Mouse (Mus musculus) midbrain, embryonic 16.5 days (tissue): Measurements from ENCODE around the gene 9530053A07Rik. TPM values are rescaled to one million over a fixed set of nuclear protein-coding genes. Genes with fewer than 3 reads are reported as not detected.
"Not testable (repeated sequence)": the region's sequence is repeated elsewhere in the genome, so short reads cannot be mapped to it uniquely, and the experiment has no call there.

Experiments used
- ATAC-seq: fragments of 200-750 bp; cut with Nextera tagmentation; 2 replicates; pipeline ENCODE4 v1.8.0; 2017; ENCODE audit warnings: moderate TSS enrichment
- H3K27ac ChIP-seq: fragments of 300-500 bp; sonication (generic); 2 replicates; pipeline ENCODE4 v1.5.1; 2014; ENCODE audit warnings: mild to moderate bottlenecking, low read length, mixed read lengths
- H3K27me3 ChIP-seq: fragments of 300-500 bp; sonication (generic); 2 replicates; pipeline ENCODE4 v1.6.1; 2014; ENCODE audit warnings: low read depth, low read length, mixed read lengths; ENCODE audit not compliant: control insufficient read depth, insufficient read depth
- H3K36me3 ChIP-seq: fragments of 300-500 bp; sonication (generic); 2 replicates; pipeline ENCODE4 v1.6.1; 2014; ENCODE audit warnings: mild to moderate bottlenecking, low read length, moderate library complexity, mixed read lengths; ENCODE audit not compliant: control insufficient read depth, insufficient read depth
- H3K4me1 ChIP-seq: fragments of 300-500 bp; sonication (generic); 2 replicates; pipeline ENCODE4 v1.6.1; 2014; ENCODE audit warnings: mild to moderate bottlenecking, low read length, mixed read lengths; ENCODE audit not compliant: control insufficient read depth, insufficient read depth
- H3K4me2 ChIP-seq: fragments of 300-500 bp; sonication (generic); 2 replicates; pipeline ENCODE4 v1.6.1; 2014; ENCODE audit warnings: mild to moderate bottlenecking, low read length, mixed read lengths
- H3K4me3 ChIP-seq: fragments of 300-500 bp; sonication (generic); 2 replicates; pipeline ENCODE4 v1.5.1; 2014; ENCODE audit warnings: low read depth, mild to moderate bottlenecking, low read length, moderate library complexity, mixed read lengths
- H3K9ac ChIP-seq: fragments of 300-500 bp; sonication (generic); 2 replicates; pipeline ENCODE4 v1.6.1; 2014; ENCODE audit warnings: low read depth, low read length, mixed read lengths
- H3K9me3 ChIP-seq: fragments of 300-500 bp; sonication (generic); replicated peaks from 2 replicates; pipeline ENCODE4 v1.6.1; 2014; ENCODE audit warnings: mild to moderate bottlenecking, low read length, mixed read lengths; ENCODE audit not compliant: control insufficient read depth, poor library complexity, severe bottlenecking
- WGBS: fragments of 180-500 bp; shearing (Covaris S2); extraction: QIAGEN DNeasy Blood & Tissue Kit; methylation state at CpG from one replicate; pipeline ENCODE4 v1.1.7; 2014; 5-methylcytosine and 5-hydroxymethylcytosine counted together
- polyA plus RNA-seq: library from polyadenylated mRNA; unstranded; fragments of >200 nt; fragmentation: Nextera tagmentation; extraction: Ambion mirVana; gene quantifications from 2 replicates; pipeline ENCODE4 v1.2.1, GENCODE M21; 2015

The 9530053A07Rik gene
- polyA plus RNA-seq, 1 experiment from 2014 or later: 0.03 TPM

GRCm38 (mm10) chr7:28114648-28115047, 14.6 kb upstream of the 9530053A07Rik start:
- Histone ChIP-seq H3K9me3 (no peaks in the 10 kb centered on the region), H3K27ac (no peak overlapping the region), H3K9ac (no peak overlapping the region), H3K27me3 (no peaks in the 10 kb centered on the region), H3K4me2 (no peak overlapping the region), H3K4me1 (no peaks in the 10 kb centered on the region), H3K36me3 (no peaks in the 10 kb centered on the region), H3K4me3 (no peak overlapping the region)
- WGBS: 76% methylated on average over 2 of the region's 2 CpGs
- no peak for ATAC-seq

GRCm38 (mm10) chr7:28137613-28138012, 8.3 kb downstream of the 9530053A07Rik start:
- H3K9me3 ChIP-seq: no peaks in the 10 kb centered on the region
- no peak overlapping the region for H3K4me3 ChIP-seq
- H3K4me1 ChIP-seq: no peaks in the 10 kb centered on the region
- no peaks in the 10 kb centered on the region; the same call in none of the 2 replicates for H3K27me3 ChIP-seq
- no peak overlapping the region for H3K27ac ChIP-seq
- H3K9ac ChIP-seq: no peak overlapping the region
- no peak for ATAC-seq
- WGBS: 50% methylated on average over 5 of the region's 5 CpGs
- H3K4me2 ChIP-seq: no peak overlapping the region
- H3K36me3 ChIP-seq: no peaks in the 10 kb centered on the region

GRCm38 (mm10) chr7:28148263-28148662, 19.0 kb downstream of the 9530053A07Rik start:
- H3K4me3 ChIP-seq: no peak overlapping the region
- no peaks in the 10 kb centered on the region for H3K9me3 ChIP-seq
- no peak overlapping the region for H3K27ac ChIP-seq
- H3K4me2 ChIP-seq: no peak overlapping the region
- H3K9ac ChIP-seq: no peak overlapping the region
- ATAC-seq: peak; percentile 60; the same call in 1 of the 2 replicates
- 14% methylated on average over 3 of the region's 3 CpGs for WGBS
- H3K27me3 ChIP-seq: no peaks in the 10 kb centered on the region; the same call in 1 of the 2 replicates
- H3K4me1 ChIP-seq: no peaks in the 10 kb centered on the region
- no peaks in the 10 kb centered on the region for H3K36me3 ChIP-seq

- 96% methylated on average over 1 of the region's 1 CpGs for WGBS
- Histone ChIP-seq H3K4me3 (no peak overlapping the region), H3K9ac (no peak overlapping the region), H3K4me1 (no peaks in the 10 kb centered on the region), H3K36me3 (no peaks in the 10 kb centered on the region), H3K4me2 (no peak overlapping the region), H3K9me3 (no peaks in the 10 kb centered on the region), H3K27me3 (no peaks in the 10 kb centered on the region; the same call in 1 of the 2 replicates), H3K27ac (no peak overlapping the region)
- no peak for ATAC-seq
These were observed 20.6 kb downstream of the 9530053A07Rik start for GRCm38 (mm10) chr7:28149841-28150240.

- WGBS: 14% methylated on average over 13 of the region's 13 CpGs
- no peaks in the 10 kb centered on the region for H3K9me3 ChIP-seq
- ATAC-seq: no peak
- H3K36me3 ChIP-seq: no peaks in the 10 kb centered on the region
- H3K4me2 ChIP-seq: no peak overlapping the region
- H3K4me1 ChIP-seq: no peaks in the 10 kb centered on the region
- H3K4me3 ChIP-seq: no peak overlapping the region
- no peaks in the 10 kb centered on the region; the same call in 1 of the 2 replicates for H3K27me3 ChIP-seq
- no peak overlapping the region; the same call in 1 of the 2 replicates for H3K9ac ChIP-seq
- H3K27ac ChIP-seq: no peak overlapping the region
These were observed 22.4 kb downstream of the 9530053A07Rik start for GRCm38 (mm10) chr7:28151584-28152221.

- not testable (repeated sequence) for H3K4me1 ChIP-seq, ATAC-seq, H3K4me2 ChIP-seq, H3K9ac ChIP-seq, H3K27ac ChIP-seq, H3K4me3 ChIP-seq, H3K27me3 ChIP-seq, H3K36me3 ChIP-seq, H3K9me3 ChIP-seq
- WGBS: 37% methylated on average over 5 of the region's 5 CpGs
These were observed 24.3 kb downstream of the 9530053A07Rik start for GRCm38 (mm10) chr7:28153595-28153994.

GRCm38 (mm10) chr7:28159292-28159691, 30.0 kb downstream of the 9530053A07Rik start:
- Histone ChIP-seq H3K9ac (no peak overlapping the region), H3K4me1 (no peaks in the 10 kb centered on the region), H3K36me3 (no peaks in the 10 kb centered on the region), H3K4me2 (no peak overlapping the region), H3K27me3 (no peaks in the 10 kb centered on the region), H3K27ac (no peak overlapping the region), H3K9me3 (no peaks in the 10 kb centered on the region), H3K4me3 (no peak overlapping the region)
- no peak for ATAC-seq
- 66% methylated on average over 6 of the region's 6 CpGs for WGBS

- no peak overlapping the region for H3K4me3 ChIP-seq
- no peak overlapping the region for H3K27ac ChIP-seq
- H3K27me3 ChIP-seq: no peaks in the 10 kb centered on the region
- H3K9me3 ChIP-seq: no peaks in the 10 kb centered on the region
- no peak overlapping the region for H3K4me2 ChIP-seq
- 73% methylated on average over 3 of the region's 3 CpGs for WGBS
- no peaks in the 10 kb centered on the region for H3K36me3 ChIP-seq
- H3K4me1 ChIP-seq: no peaks in the 10 kb centered on the region
- no peak for ATAC-seq
- H3K9ac ChIP-seq: no peak overlapping the region
These were observed 30.6 kb downstream of the 9530053A07Rik start for GRCm38 (mm10) chr7:28159893-28160292.

- H3K36me3 ChIP-seq: no peaks in the 10 kb centered on the region
- no peaks in the 10 kb centered on the region for H3K27me3 ChIP-seq
- 60% methylated on average over 9 of the region's 9 CpGs for WGBS
- ATAC-seq: no peak
- no peak overlapping the region for H3K9ac ChIP-seq
- no peaks in the 10 kb centered on the region for H3K9me3 ChIP-seq
- no peak overlapping the region for H3K4me3 ChIP-seq
- no peak overlapping the region for H3K4me2 ChIP-seq
- H3K27ac ChIP-seq: no peak overlapping the region
- H3K4me1 ChIP-seq: no peaks in the 10 kb centered on the region
These were observed 32.0 kb downstream of the 9530053A07Rik start for GRCm38 (mm10) chr7:28161163-28161749.
